Mouse (Mus musculus): ENCODE data around the gene Tdpoz1.
"Not testable (repeated sequence)": the region's sequence is repeated elsewhere in the genome, so short reads cannot be mapped to it uniquely, and the experiment has no call there.

The Tdpoz1 gene

DNA sequence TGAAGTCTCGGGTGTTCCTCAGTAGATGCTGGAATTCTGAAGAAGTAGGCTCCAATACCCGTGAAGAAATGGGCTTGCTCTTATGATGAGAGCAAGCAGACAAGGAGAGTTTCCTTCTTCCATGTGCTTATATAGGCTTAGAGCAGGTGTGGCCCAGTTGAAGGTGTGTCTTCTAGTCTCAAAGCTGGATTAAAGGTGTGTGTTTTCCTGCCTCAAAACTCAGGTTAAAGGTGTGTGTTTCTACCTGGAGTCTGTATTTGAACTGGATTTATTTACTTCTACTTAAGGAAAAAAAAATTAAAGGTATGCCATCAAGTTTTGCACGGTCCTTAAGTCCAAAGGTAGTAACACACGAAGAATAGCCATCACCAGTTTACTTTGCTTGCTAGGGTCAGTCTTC lies at the start of gene Tdpoz1:
Gene Tdpoz1, minus strand, starts transcription at position 101 of the 400 bp plus-strand sequence.
- not testable (repeated sequence) for DNase-seq

DNA sequence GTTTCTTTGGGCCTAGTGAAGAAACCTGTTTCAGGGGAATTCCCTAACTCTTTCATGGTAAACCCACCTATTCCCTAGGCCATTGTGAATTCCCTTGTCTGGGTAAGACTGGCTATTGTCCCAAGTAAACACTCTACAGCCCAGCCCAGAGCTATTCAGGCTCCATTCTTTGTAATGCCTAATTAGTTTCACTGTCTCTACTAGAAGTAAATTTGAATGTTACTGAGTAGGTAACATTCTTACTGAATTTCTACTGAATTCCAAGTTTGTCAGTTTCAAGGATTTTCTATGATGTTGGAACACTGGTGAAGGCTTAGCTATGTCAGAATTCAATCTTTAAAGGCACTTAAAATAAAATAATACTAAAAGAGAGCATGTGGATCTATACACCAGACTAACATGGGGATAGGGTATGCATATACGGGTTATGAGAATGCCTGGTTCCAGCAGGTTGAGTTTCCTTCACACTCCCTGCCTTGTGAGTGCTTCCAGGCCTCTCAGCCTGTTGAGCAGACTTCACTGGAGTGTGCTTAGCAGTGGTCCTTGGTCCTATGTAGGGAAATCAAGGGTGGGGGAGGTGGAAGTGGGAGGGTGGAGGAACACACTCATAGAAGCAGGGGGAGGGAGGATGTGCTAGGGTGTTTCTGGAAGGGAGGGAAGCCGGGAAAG lies 33.0 kb upstream of the Tdpoz1 start:
- DNase-seq: not testable (repeated sequence)

DNA sequence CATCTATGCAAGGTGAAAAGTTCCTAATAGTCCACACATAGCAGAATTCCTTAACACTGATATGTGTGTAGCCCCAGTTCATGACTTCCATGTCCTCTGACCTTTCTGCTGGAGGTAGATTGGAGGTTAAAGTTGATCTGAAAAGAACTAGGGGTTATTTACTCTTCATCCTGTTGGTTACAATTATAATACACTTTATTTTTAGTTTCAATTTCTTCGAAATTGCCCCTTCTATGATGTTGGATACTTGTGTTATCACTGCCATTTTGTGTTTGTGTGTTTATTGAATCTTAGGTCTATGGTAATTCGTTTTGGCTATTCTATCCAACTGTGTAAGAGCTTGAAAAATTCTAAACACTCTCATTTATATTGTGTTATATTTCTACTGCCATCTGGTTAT lies 16.9 kb upstream of the Tdpoz1 start, which contains the start of gene Gm37596:
Gene Gm37596, minus strand, starts transcription at position 101 of the 400 bp plus-strand sequence.
- DNase-seq: not testable (repeated sequence)

DNA sequence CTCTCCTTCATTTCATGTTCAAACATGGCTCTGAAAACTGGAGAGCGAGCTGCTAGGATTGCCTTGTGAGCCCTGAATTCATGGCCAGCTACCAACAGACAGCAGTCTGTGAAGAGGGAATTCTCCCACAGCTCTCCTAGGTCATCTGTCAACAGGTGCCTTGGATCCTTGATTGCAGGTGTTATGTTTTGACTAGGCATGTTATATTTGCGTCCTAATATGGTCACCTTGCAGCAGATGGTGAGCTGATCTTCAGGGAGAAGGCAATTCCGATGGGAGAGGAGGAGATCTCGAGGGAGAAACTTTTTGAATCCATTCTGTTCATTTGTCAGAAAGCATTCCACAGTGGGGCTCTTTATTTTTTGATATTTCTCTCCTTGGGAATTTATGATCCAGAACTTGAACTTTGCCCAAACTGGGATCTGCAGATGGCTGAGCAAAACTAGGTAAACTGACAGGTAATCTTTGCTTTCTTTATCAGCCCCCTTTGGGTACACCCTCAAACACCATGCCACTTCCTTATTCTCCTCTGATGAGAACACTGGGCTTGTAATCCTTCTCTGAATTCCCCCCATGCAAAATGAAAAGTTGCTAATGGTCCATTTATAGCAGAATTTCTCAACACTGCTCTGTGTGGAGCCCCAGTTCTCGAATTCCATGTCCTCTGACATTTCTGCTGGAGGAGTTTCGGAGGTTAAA lies 5.2 kb downstream of the Tdpoz1 start:
- DNase-seq: not testable (repeated sequence)

DNA sequence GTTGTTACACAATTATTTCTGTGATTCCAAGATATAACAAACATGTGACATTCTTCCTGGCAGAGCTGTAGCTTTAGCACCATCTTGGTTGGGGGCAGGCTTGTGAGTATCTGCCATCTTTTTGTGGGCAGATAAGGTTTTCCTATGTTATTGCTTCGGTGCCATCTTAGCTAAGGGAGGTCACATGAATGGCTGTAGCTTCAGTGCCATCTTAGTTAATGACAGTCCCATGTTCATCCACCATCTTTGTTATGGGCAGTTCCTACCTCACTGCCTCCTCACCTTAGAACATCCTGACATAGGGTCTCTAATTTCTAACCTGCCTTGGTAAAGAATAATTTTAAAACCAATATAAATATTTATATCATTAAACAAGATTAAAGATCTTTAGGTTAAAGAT lies 21.9 kb downstream of the Tdpoz1 start:
- no peak for DNase-seq

DNA sequence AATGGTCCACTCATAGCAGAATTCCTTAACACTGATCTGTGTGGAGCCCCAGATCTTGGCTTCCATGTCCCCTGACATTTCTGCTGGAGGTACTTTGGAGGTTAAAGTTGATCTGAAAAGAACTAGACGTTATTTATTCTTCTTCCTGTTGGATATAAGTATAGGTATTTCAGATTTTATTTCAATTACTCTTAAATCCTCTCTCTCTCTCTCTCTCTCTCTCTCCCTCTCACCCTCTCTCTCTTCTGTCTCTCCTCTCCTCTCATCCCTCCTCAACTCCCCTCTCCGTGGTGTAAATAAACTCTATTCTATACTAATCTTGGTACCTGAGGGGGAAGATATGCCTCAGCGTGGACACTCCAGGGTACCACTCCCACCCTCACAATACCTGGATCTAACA lies 23.5 kb downstream of the Tdpoz1 start, which contains the start of gene Tdpoz2:
Gene Tdpoz2, minus strand, starts transcription at position 101 of the 400 bp plus-strand sequence.
- no peak for DNase-seq

DNA sequence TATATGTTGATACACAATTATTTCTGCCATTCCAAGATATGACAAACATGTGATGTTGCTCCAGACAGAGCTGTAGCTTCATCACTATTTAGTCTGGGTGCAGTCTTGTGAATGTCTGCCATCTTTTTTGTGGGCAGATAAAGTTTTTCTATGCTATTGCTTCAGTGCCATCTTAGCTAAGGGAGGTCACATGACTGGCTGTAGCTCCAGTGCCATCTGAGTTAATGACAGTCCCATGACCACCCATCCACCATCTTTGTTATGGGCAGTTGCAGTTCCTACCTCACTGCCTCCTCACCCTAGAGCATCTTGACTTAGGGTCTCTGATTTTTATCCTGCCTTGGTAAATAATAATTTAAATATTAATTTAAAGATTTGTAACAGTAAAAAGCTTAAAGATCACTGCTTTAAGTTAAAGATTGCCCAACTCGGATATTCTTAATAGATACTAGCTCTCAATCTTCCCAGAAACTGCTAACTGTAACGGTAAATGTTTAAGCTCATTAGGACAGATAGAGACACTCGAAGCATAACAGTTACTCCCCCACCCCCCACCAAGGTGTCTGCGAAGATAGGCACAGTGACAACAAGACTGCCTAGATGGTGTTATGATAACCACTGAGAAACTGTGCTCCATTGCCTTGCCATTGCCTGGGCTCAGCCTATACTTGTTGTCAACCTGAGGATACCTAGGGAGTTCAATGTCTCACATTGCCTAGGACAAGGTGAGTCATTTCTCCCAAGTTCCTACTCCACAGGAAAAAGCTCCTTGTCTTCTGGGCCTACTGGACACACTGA lies 45.0 kb downstream of the Tdpoz1 start:
- DNase-seq: not testable (repeated sequence)

All from thymus, postnatal 4 days (tissue).